Mouse (Mus musculus) heart, embryonic 12.5 days (tissue): ENCODE results near the gene Ssh2. TPM values are rescaled to one million over a fixed set of nuclear protein-coding genes. Genes with fewer than 3 reads are reported as not detected.
A peak's percentile ranks its signal among the peaks of the same experiment; 100 is the strongest.
"Not testable (repeated sequence)": the region's sequence is repeated elsewhere in the genome, so short reads cannot be mapped to it uniquely, and the experiment has no call there.

ENCODE experiments used
- ATAC-seq: fragments of 200-750 bp; cut with Nextera tagmentation; 2 replicates; pipeline ENCODE4 v1.8.0; 2017; ENCODE audit warnings: moderate TSS enrichment, moderate library complexity; ENCODE audit not compliant: insufficient number of reproducible peaks, low FRiP score
- H3K27ac ChIP-seq: fragments of 300-500 bp; sonication (generic); 2 replicates; pipeline ENCODE4 v1.5.1; 2016; ENCODE audit warnings: mild to moderate bottlenecking, moderate library complexity; ENCODE audit not compliant: poor library complexity, severe bottlenecking
- H3K27me3 ChIP-seq: fragments of 300-500 bp; sonication (generic); replicated peaks from 2 replicates; pipeline ENCODE4 v1.6.1; 2016; ENCODE audit warnings: mild to moderate bottlenecking, moderate library complexity
- H3K36me3 ChIP-seq: fragments of 300-500 bp; sonication (generic); 2 replicates; pipeline ENCODE4 v1.6.1; 2016; ENCODE audit warnings: mild to moderate bottlenecking, moderate library complexity
- H3K4me1 ChIP-seq: fragments of 300-500 bp; sonication (generic); replicated peaks from 2 replicates; pipeline ENCODE4 v1.6.1; 2016; ENCODE audit warnings: mild to moderate bottlenecking
- H3K4me2 ChIP-seq: fragments of 300-500 bp; sonication (generic); 2 replicates; pipeline ENCODE4 v1.6.1; 2016; ENCODE audit warnings: mild to moderate bottlenecking, moderate library complexity
- H3K4me3 ChIP-seq: fragments of 300-500 bp; sonication (generic); 2 replicates; pipeline ENCODE4 v1.5.1; 2016; ENCODE audit warnings: mild to moderate bottlenecking
- H3K9ac ChIP-seq: fragments of 300-500 bp; sonication (generic); 2 replicates; pipeline ENCODE4 v1.6.1; 2016; ENCODE audit warnings: mild to moderate bottlenecking, moderate library complexity
- H3K9me3 ChIP-seq: fragments of 300-500 bp; sonication (generic); replicated peaks from 2 replicates; pipeline ENCODE4 v1.6.1; 2016; ENCODE audit warnings: mild to moderate bottlenecking, moderate library complexity
- WGBS: fragments of 180-500 bp; shearing (Covaris S2); methylation state at CpG from one replicate; pipeline ENCODE4 v1.1.7; 2016; 5-methylcytosine and 5-hydroxymethylcytosine counted together
- polyA plus RNA-seq: library from polyadenylated mRNA; unstranded; fragments of >200 nt; fragmentation: Nextera tagmentation; extraction: Ambion mirVana; gene quantifications from 2 replicates; pipeline ENCODE4 v1.2.1, GENCODE M21; 2016

Ssh2 gene
- polyA plus RNA-seq, 1 experiment from 2014 or later, result 29.8 TPM

- Histone ChIP-seq H3K9me3 (no peaks in the 10 kb centered on the region), H3K36me3 (no peaks in the 10 kb centered on the region), H3K9ac (no peak overlapping the region), H3K4me2 (no peak overlapping the region), H3K4me1 (no peaks in the 10 kb centered on the region), H3K4me3 (no peak overlapping the region), H3K27me3 (no peaks in the 10 kb centered on the region), H3K27ac (no peak overlapping the region)
- WGBS, result 76% methylated on average over 4 of the region's 4 CpGs
- no peak for ATAC-seq
These were observed 75.4 kb downstream of the Ssh2 start for GRCm38 (mm10) chr11:77291447-77291846.

- not testable (repeated sequence) for H3K27ac ChIP-seq, H3K4me1 ChIP-seq, ATAC-seq, H3K9me3 ChIP-seq, H3K27me3 ChIP-seq, H3K36me3 ChIP-seq, H3K9ac ChIP-seq, H3K4me3 ChIP-seq, H3K4me2 ChIP-seq
- 90% methylated on average over 11 of the region's 11 CpGs for WGBS
These were observed 77.6 kb downstream of the Ssh2 start for GRCm38 (mm10) chr11:77293673-77294072.

GRCm38 (mm10) chr11:77297246-77297645 is 81.2 kb downstream of the Ssh2 start:
- ATAC-seq, result no peak
- H3K9me3 ChIP-seq, result no peaks in the 10 kb centered on the region

GRCm38 (mm10) chr11:77307205-77307604 is 91.1 kb downstream of the Ssh2 start:
- H3K9ac ChIP-seq, result no peak overlapping the region
- H3K9me3 ChIP-seq, result no peaks in the 10 kb centered on the region
- 0 out of 2 replicates have a peak, but pooled peaks cover 7% of the 10 kb centered on the region for H3K36me3 ChIP-seq
- H3K4me1 ChIP-seq, result no peaks in the 10 kb centered on the region; the same call in 1 of the 2 replicates
- ATAC-seq, result no peak
- H3K4me2 ChIP-seq, result no peak overlapping the region
- 44% methylated on average over 3 of the region's 3 CpGs for WGBS
- H3K27me3 ChIP-seq, result no peaks in the 10 kb centered on the region
- H3K4me3 ChIP-seq, result no peak overlapping the region
- no peak overlapping the region for H3K27ac ChIP-seq

More at GRCm38 (mm10) chr11:77297246-77297645, 81.2 kb downstream of the Ssh2 start:
- Histone ChIP-seq H3K27me3 (no peaks in the 10 kb centered on the region), H3K27ac (no peak overlapping the region), H3K4me3 (no peak overlapping the region), H3K4me1 (0 out of 2 replicates have a peak, but pooled peaks cover 4% of the 10 kb centered on the region), H3K4me2 (no peak overlapping the region), H3K36me3 (no peaks in the 10 kb centered on the region), H3K9ac (no peak overlapping the region)
- 85% methylated on average over 1 of the region's 1 CpGs for WGBS

GRCm38 (mm10) chr11:77308533-77308932 is 92.4 kb downstream of the Ssh2 start:
- 4% methylated on average over 1 of the region's 1 CpGs for WGBS
- 0 out of 2 replicates have a peak, but pooled peaks cover 5% of the 10 kb centered on the region for H3K36me3 ChIP-seq
- H3K27ac ChIP-seq, result no peak overlapping the region
- no peak for ATAC-seq
- H3K27me3 ChIP-seq, result no peaks in the 10 kb centered on the region
- H3K4me1 ChIP-seq, result peaks cover 4% of the 10 kb centered on the region
- H3K9ac ChIP-seq, result no peak overlapping the region
- H3K4me3 ChIP-seq, result no peak overlapping the region
- no peaks in the 10 kb centered on the region for H3K9me3 ChIP-seq
- no peak overlapping the region for H3K4me2 ChIP-seq

GRCm38 (mm10) chr11:77317721-77318477 is 101.8 kb downstream of the Ssh2 start:
- 30% methylated on average over 3 of the region's 3 CpGs for WGBS
- no peaks in the 10 kb centered on the region for H3K27me3 ChIP-seq

GRCm38 (mm10) chr11:77318478-77319118 is 102.5 kb downstream of the Ssh2 start:
- Histone ChIP-seq H3K27ac (no peak overlapping the region), H3K36me3 (no peaks in the 10 kb centered on the region; the same call in 1 of the 2 replicates), H3K27me3 (no peaks in the 10 kb centered on the region), H3K4me1 (peaks cover 13% of the 10 kb centered on the region), H3K4me3 (no peak overlapping the region), H3K4me2 (no peak overlapping the region), H3K9ac (no peak overlapping the region), H3K9me3 (no peaks in the 10 kb centered on the region)
- ATAC-seq, result no peak

More at GRCm38 (mm10) chr11:77317721-77318477, 101.8 kb downstream of the Ssh2 start:
- Histone ChIP-seq H3K4me1 (peaks cover 18% of the 10 kb centered on the region), H3K4me2 (no peak overlapping the region), H3K27ac (no peak overlapping the region), H3K9ac (no peak overlapping the region), H3K9me3 (no peaks in the 10 kb centered on the region), H3K4me3 (no peak overlapping the region), H3K36me3 (no peaks in the 10 kb centered on the region; the same call in 1 of the 2 replicates)
- no peak for ATAC-seq

GRCm38 (mm10) chr11:77321214-77321613 is 105.1 kb downstream of the Ssh2 start:
- no peak for ATAC-seq
- H3K9ac ChIP-seq, result no peak overlapping the region
- peaks cover 3% of the 10 kb centered on the region for H3K36me3 ChIP-seq
- WGBS, result 38% methylated on average over 1 of the region's 1 CpGs
- H3K4me2 ChIP-seq, result no peak overlapping the region
- H3K27me3 ChIP-seq, result no peaks in the 10 kb centered on the region
- no peak overlapping the region for H3K27ac ChIP-seq
- no peaks in the 10 kb centered on the region for H3K9me3 ChIP-seq
- peaks cover 6% of the 10 kb centered on the region; the same call in 1 of the 2 replicates for H3K4me1 ChIP-seq
- H3K4me3 ChIP-seq, result no peak overlapping the region

GRCm38 (mm10) chr11:77330529-77330928 is 114.4 kb downstream of the Ssh2 start:
- peaks cover 9% of the 10 kb centered on the region for H3K4me1 ChIP-seq
- 75% methylated on average over 2 of the region's 2 CpGs for WGBS

GRCm38 (mm10) chr11:77347273-77347672 is 131.2 kb downstream of the Ssh2 start:
- Histone ChIP-seq H3K4me2 (no peak overlapping the region; the same call in 1 of the 2 replicates), H3K36me3 (no peaks in the 10 kb centered on the region), H3K27me3 (no peaks in the 10 kb centered on the region), H3K27ac (no peak overlapping the region), H3K4me1 (peaks cover 16% of the 10 kb centered on the region), H3K9ac (no peak overlapping the region), H3K4me3 (no peak overlapping the region), H3K9me3 (no peaks in the 10 kb centered on the region)
- WGBS, result 72% methylated on average over 4 of the region's 4 CpGs
- ATAC-seq, result no peak

More at GRCm38 (mm10) chr11:77330529-77330928, 114.4 kb downstream of the Ssh2 start:
- Histone ChIP-seq H3K36me3 (peaks cover 15% of the 10 kb centered on the region), H3K9ac (no peak overlapping the region), H3K27ac (no peak overlapping the region), H3K4me3 (no peak overlapping the region), H3K9me3 (no peaks in the 10 kb centered on the region), H3K27me3 (no peaks in the 10 kb centered on the region), H3K4me2 (no peak overlapping the region)
- no peak for ATAC-seq

GRCm38 (mm10) chr11:77348142-77348741 is 132.2 kb downstream of the Ssh2 start:
- H3K4me1 ChIP-seq, result peaks cover 16% of the 10 kb centered on the region
- no peaks in the 10 kb centered on the region for H3K27me3 ChIP-seq
- no peaks in the 10 kb centered on the region for H3K36me3 ChIP-seq
- H3K4me3 ChIP-seq, result peak overlapping the region; percentile 72
- peak; percentile 99 for ATAC-seq
- under 1% methylated on average over 53 of the region's 54 CpGs for WGBS
- H3K9me3 ChIP-seq, result no peaks in the 10 kb centered on the region
- peak overlapping the region; percentile 70 for H3K4me2 ChIP-seq
- peak overlapping the region; percentile 88 for H3K27ac ChIP-seq
- peak overlapping the region; percentile 92 for H3K9ac ChIP-seq
